Mouse (Mus musculus) limb, embryonic 11.5 days (tissue): ENCODE measurements around the gene Gtf3c1. TPM values are rescaled to one million over a fixed set of nuclear protein-coding genes. Genes with fewer than 3 reads are reported as not detected.

Experiments used
- ATAC-seq: fragments of 200-750 bp; cut with Nextera tagmentation; 2 replicates; pipeline ENCODE4 v1.8.0; 2017; ENCODE audit warnings: low read depth; ENCODE audit not compliant: insufficient number of reproducible peaks, low FRiP score, low TSS enrichment
- DNase-seq: peaks from one replicate; pipeline ENCODE4 v3.0.0-alpha.2; 2015; ENCODE audit warnings: low spot score
- H3K27ac ChIP-seq: fragments of 300-500 bp; sonication (generic); replicated peaks from 2 replicates; pipeline ENCODE4 v1.5.1; 2014; ENCODE audit warnings: low read depth, mild to moderate bottlenecking, low read length
- H3K27me3 ChIP-seq: fragments of 300-500 bp; sonication (generic); 2 replicates; pipeline ENCODE4 v1.6.1; 2014; ENCODE audit warnings: mild to moderate bottlenecking, low read length, mixed read lengths; ENCODE audit not compliant: control insufficient read depth, insufficient read depth
- H3K36me3 ChIP-seq: fragments of 300-500 bp; sonication (generic); 2 replicates; pipeline ENCODE4 v1.6.1; 2014; ENCODE audit warnings: mild to moderate bottlenecking, low read length, moderate library complexity, mixed read lengths; ENCODE audit not compliant: control insufficient read depth, insufficient read depth
- H3K4me1 ChIP-seq: fragments of 300-500 bp; sonication (generic); 2 replicates; pipeline ENCODE4 v1.6.1; 2014; ENCODE audit warnings: low read length, mixed read lengths; ENCODE audit not compliant: control insufficient read depth, insufficient read depth
- H3K4me2 ChIP-seq: fragments of 300-500 bp; sonication (generic); 2 replicates; pipeline ENCODE4 v1.6.1; 2014; ENCODE audit warnings: low read depth, mild to moderate bottlenecking, moderate library complexity; ENCODE audit not compliant: severe bottlenecking
- H3K4me3 ChIP-seq: fragments of 300-500 bp; sonication (generic); 2 replicates; pipeline ENCODE4 v1.5.1; 2014; ENCODE audit warnings: low read depth, low read length
- H3K9ac ChIP-seq: fragments of 300-500 bp; sonication (generic); 2 replicates; pipeline ENCODE4 v1.6.1; 2014; ENCODE audit warnings: mild to moderate bottlenecking, low read length
- H3K9me3 ChIP-seq: fragments of 300-500 bp; sonication (generic); 2 replicates; pipeline ENCODE4 v1.6.1; 2016; ENCODE audit warnings: low read length; ENCODE audit not compliant: control insufficient read depth
- WGBS: fragments of 180-500 bp; shearing (Covaris S2); extraction: QIAGEN DNeasy Blood & Tissue Kit; methylation state at CpG from one replicate; pipeline ENCODE4 v1.1.7; 2014; 5-methylcytosine and 5-hydroxymethylcytosine counted together
- polyA plus RNA-seq: library from polyadenylated mRNA; unstranded; fragments of >200 nt; fragmentation: Nextera tagmentation; extraction: Ambion mirVana; gene quantifications from 2 replicates; pipeline ENCODE4 v1.2.1, GENCODE M21; 2014

The Gtf3c1 gene
- 34.1 and 38.2 TPM in 2 replicates for polyA plus RNA-seq

DNA sequence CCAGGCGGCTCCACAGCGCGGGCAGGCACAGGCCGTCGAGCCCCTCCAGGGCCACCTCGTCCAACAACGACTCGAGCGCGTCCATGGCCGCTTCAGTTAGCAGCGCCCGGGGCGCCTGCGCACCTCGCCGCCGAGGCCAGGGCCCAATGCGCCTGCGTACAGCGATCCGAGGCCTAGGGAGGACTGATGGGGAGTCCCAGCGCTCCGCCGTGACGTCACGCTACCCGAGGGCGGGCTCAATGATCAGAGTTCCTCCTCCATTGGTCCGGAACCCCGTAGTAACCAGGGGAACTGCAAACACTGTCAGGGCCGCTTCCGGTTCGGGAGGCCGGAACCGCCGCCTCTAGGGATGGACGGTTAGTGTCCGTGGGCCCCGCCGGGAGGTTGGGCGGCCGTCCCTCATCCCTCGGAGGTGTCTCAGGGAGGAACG lies at the start of gene Gtf3c1, which contains the start of gene D430042O09Rik:
TSS of gene Gtf3c1 (minus strand) at position 188 of the 430 bp plus-strand sequence.
TSS of gene D430042O09Rik (plus strand) at position 296 of the 430 bp plus-strand sequence.
- ATAC-seq (peak; percentile 98), DNase-seq (peak; percentile 100)
- peaks cover 11% of the 10 kb centered on the region for H3K36me3 ChIP-seq
- H3K9ac ChIP-seq: peak within 1 kb of the TSS; percentile 92
- peak within 1 kb of the TSS; percentile 76 for H3K4me2 ChIP-seq
- H3K4me1 ChIP-seq: peaks cover 17% of the 10 kb centered on the region
- H3K9me3 ChIP-seq: no peaks in the 10 kb centered on the region
- WGBS: under 1% methylated on average over 45 of the region's 45 CpGs
- peak within 1 kb of the TSS; percentile 91 for H3K27ac ChIP-seq
- H3K4me3 ChIP-seq: peak within 1 kb of the TSS; percentile 93
- no peaks in the 10 kb centered on the region for H3K27me3 ChIP-seq

DNA sequence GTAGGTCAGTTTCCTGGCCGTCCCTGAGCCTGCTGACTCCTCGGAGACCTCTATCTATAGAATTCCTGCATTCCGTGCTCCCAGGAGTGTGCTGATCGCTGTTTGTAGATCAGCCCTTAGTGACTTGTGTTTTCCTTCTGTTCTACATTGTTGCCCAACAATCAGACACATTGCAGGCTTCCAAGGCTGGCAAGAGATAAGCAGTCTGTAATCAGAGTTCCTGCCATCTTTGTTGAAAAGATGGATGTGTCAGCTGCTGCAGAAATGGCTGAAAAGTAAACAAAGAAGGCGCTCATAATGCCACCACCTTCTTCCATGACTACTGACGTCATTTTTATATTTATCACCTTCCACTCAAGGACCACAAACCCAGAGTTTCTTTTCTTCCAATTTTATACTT lies 49.2 kb upstream of the Gtf3c1 start:
- DNase-seq: no peak
- no peak overlapping the region for H3K4me3 ChIP-seq
- WGBS: 76% methylated on average over 6 of the region's 6 CpGs
- H3K27me3 ChIP-seq: no peaks in the 10 kb centered on the region
- no peaks in the 10 kb centered on the region for H3K9me3 ChIP-seq
- no peak overlapping the region for H3K27ac ChIP-seq
- no peak overlapping the region for H3K9ac ChIP-seq
- H3K4me2 ChIP-seq: no peak overlapping the region
- peaks cover 1% of the 10 kb centered on the region; the same call in 1 of the 2 replicates for H3K36me3 ChIP-seq
- no peak for ATAC-seq
- no peaks in the 10 kb centered on the region for H3K4me1 ChIP-seq

DNA sequence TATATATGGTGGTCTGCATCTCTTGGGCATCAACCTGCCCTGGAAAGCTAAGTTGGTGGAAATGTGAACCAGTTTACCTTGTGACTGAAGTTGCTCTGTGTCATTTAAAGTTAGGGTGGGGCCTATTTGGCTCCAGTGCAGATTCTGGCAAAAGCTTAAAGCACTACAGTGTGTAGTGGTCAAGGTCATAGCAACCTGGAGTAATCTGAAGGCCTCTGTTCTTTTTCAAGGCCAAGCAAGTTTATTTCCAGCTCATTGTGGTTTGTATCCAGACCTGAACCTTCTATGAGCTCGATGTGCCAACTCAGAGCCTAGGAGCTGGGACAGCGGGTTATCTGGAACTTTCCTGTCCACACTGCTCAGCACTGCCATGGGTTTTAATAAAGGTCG lies 45.7 kb upstream of the Gtf3c1 start:
- Histone ChIP-seq H3K9ac (no peak overlapping the region), H3K27me3 (no peaks in the 10 kb centered on the region), H3K4me2 (no peak overlapping the region), H3K36me3 (no peaks in the 10 kb centered on the region), H3K27ac (no peak overlapping the region), H3K4me1 (no peaks in the 10 kb centered on the region), H3K4me3 (no peak overlapping the region), H3K9me3 (no peaks in the 10 kb centered on the region)
- DNase-seq: no peak
- no peak for ATAC-seq
- WGBS: 79% methylated on average over 3 of the region's 3 CpGs

DNA sequence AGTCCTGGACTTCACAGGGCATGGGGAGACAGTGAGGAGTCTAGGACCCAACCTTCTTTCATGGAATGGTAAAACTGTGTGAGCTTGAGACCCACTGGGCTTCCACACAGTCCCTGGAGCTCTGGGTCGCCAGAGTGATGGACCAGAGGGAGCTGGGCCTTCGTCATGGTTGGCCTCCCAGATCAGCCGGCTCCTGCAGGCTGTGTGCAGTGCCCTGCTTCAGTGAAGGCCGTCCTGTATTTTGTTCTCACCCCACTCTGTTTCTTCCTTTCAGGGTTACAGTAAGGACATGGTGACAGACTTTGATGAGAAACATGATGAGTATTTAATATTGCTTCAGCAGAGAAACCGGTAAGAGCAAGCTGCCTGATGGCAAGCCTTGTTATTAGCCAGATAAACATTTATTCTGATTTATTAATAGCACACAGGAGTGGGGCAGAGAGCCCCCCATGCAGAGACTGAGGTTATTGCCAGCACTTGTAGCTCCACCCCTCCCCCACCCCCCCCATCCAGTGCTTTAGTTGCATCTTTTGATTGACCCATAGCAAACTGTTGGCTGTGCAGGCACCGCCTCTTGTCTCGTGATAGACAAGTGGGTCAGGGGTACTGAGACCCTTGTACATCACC lies 45.2 kb upstream of the Gtf3c1 start:
- ATAC-seq (no peak), DNase-seq (no peak)
- 86% methylated on average over 7 of the region's 7 CpGs for WGBS
- no peaks in the 10 kb centered on the region for H3K9me3 ChIP-seq
- H3K4me2 ChIP-seq: no peak overlapping the region
- H3K36me3 ChIP-seq: no peaks in the 10 kb centered on the region
- H3K27ac ChIP-seq: no peak overlapping the region
- no peaks in the 10 kb centered on the region for H3K4me1 ChIP-seq
- H3K27me3 ChIP-seq: no peaks in the 10 kb centered on the region
- no peak overlapping the region for H3K9ac ChIP-seq
- H3K4me3 ChIP-seq: no peak overlapping the region

DNA sequence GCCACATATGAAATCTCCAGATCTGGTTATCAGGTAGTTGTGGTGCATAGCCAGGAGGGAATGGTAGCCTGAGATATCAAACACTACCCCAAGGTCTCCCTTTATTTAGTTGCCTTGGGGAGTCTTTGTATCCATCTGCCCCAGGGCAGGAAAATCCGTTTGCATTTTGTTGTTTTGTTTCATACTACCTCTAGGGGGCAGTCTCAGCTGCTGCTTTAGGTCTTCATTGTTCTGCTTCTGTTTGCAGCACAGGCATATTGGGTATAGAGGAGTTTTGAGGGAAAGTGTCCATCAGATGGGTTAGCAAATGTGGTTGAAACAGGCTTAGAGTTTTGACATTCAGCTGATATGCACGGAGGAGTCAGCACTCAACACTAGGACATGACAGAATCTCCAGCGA lies 40.6 kb upstream of the Gtf3c1 start:
- Histone ChIP-seq H3K27ac (no peak overlapping the region), H3K4me1 (no peaks in the 10 kb centered on the region), H3K27me3 (no peaks in the 10 kb centered on the region), H3K4me2 (no peak overlapping the region), H3K36me3 (no peaks in the 10 kb centered on the region), H3K9me3 (no peaks in the 10 kb centered on the region), H3K9ac (no peak overlapping the region), H3K4me3 (no peak overlapping the region)
- DNase-seq (peak; percentile 42), ATAC-seq (no peak)
- 50% methylated on average over 3 of the region's 3 CpGs for WGBS

DNA sequence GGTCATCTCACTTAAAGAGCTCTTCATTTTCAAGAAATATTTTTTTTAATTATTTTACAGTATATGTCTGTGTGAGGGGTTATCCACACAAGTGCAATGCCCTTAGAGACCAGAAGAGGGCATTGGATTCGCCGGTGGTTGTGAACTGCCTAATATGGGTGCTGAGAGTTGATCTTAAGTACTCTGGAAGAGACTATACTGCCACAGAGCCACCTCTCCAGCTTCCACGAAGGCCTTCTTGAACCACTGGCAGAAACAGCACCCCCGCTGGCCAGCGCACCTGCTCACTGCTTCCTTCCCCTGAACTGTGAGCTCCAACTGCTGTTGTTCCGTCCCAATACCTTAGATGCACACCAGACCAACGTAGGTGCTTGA lies 39.7 kb upstream of the Gtf3c1 start:
- no peak for ATAC-seq
- H3K4me1 ChIP-seq: no peaks in the 10 kb centered on the region
- H3K27me3 ChIP-seq: no peaks in the 10 kb centered on the region
- peak; percentile 25 for DNase-seq
- WGBS: 60% methylated on average over 7 of the region's 7 CpGs
- no peak overlapping the region for H3K27ac ChIP-seq
- H3K9ac ChIP-seq: no peak overlapping the region
- no peaks in the 10 kb centered on the region for H3K9me3 ChIP-seq
- no peak overlapping the region for H3K4me3 ChIP-seq
- no peak overlapping the region for H3K4me2 ChIP-seq
- H3K36me3 ChIP-seq: no peaks in the 10 kb centered on the region

DNA sequence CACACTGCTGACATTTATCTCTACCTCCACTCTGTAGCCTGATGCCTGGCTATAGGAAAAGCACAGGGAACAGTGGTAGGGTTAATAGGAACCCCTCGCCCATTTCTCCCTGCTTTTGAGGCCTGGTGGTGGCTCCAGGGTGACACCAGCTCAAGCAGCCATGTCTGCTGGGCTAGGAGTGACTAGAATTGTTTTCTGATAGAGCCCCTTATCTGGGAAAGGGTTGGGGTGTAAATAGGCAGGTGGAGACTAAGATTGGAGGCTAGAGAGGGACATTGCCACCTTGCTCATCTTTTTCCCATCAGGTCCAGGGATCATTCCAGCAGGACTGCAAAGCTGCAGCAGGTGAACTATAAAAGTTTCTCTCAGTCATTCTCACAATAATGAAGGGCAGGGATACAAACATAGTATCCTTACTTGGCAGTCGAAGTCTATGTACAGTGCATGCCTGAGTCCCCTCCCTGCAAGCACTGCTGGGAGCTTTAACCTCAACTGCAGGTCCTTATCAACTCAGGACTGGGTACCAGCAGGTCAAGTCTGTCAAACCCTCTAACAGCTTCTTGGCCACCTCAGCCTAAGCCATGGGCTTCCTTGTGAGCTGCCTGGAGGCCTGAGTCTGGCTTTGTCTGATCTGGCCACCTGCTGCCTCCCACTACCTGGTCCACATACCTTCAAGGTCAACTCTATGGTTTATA lies 39.2 kb upstream of the Gtf3c1 start:
- H3K27ac ChIP-seq: no peak overlapping the region
- H3K4me2 ChIP-seq: no peak overlapping the region
- ATAC-seq (no peak), DNase-seq (no peak)
- H3K9me3 ChIP-seq: no peaks in the 10 kb centered on the region
- no peaks in the 10 kb centered on the region for H3K27me3 ChIP-seq
- H3K4me3 ChIP-seq: no peak overlapping the region
- 84% methylated on average over 2 of the region's 2 CpGs for WGBS
- H3K36me3 ChIP-seq: no peaks in the 10 kb centered on the region
- no peaks in the 10 kb centered on the region for H3K4me1 ChIP-seq
- no peak overlapping the region for H3K9ac ChIP-seq

DNA sequence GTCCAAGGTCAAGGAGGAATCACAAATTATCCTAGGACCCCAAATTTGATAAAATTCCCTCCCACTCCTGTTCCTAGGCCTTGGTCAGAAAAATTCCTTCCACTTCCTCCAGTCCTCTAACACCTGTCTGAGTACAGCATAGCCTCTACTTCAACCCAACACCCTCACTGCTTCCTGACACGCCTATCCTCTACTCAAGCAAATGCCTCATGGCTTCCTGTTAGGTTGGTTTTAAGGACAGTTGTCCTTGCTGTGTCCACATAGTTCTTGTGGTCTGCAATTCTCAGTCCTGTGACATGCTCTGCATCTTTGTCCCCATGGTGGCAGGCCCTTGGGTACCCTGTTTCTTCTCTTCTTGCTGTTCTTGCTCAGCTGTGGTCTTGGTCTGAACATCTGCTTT lies 37.2 kb upstream of the Gtf3c1 start:
- no peak for DNase-seq
- WGBS: 79% methylated on average over 1 of the region's 1 CpGs
- no peak overlapping the region for H3K4me3 ChIP-seq
- H3K27me3 ChIP-seq: no peaks in the 10 kb centered on the region
- no peak overlapping the region for H3K9ac ChIP-seq
- H3K4me1 ChIP-seq: no peaks in the 10 kb centered on the region
- ATAC-seq: no peak
- no peak overlapping the region for H3K27ac ChIP-seq
- H3K9me3 ChIP-seq: no peaks in the 10 kb centered on the region
- no peak overlapping the region for H3K4me2 ChIP-seq
- no peaks in the 10 kb centered on the region for H3K36me3 ChIP-seq
